Mouse (Mus musculus) embryo, embryonic 10 days (tissue): ENCODE measurements around the gene Plekha6.
"Not testable (repeated sequence)": the region's sequence is repeated elsewhere in the genome, so short reads cannot be mapped to it uniquely, and the experiment has no call there.

Experiments used
- DNase-seq: peaks from one replicate; pipeline ENCODE4 v3.0.0-alpha.2; 2015; ENCODE audit warnings: low spot score

Plekha6 gene

GRCm38 (mm10) chr1:133321267-133321925, 157.4 kb downstream of the Plekha6 start, which contains the start of gene Kiss1:
TSS of gene Kiss1 (plus strand) at chr1:133321875.
- no peak for DNase-seq

- no peak for DNase-seq
Measured at GRCm38 (mm10) chr1:133323333-133323732, 159.3 kb downstream of the Plekha6 start.

- no peak for DNase-seq
Measured at GRCm38 (mm10) chr1:133325951-133326350, 161.9 kb downstream of the Plekha6 start.

- DNase-seq = no peak
Measured at GRCm38 (mm10) chr1:133327094-133327493, 163.1 kb downstream of the Plekha6 start.

- DNase-seq = no peak
Measured at GRCm38 (mm10) chr1:133328299-133328795, 164.3 kb downstream of the Plekha6 start.

GRCm38 (mm10) chr1:133328896-133329637, 165.1 kb downstream of the Plekha6 start:
- peak; percentile 17 for DNase-seq

- DNase-seq = no peak
Measured at GRCm38 (mm10) chr1:133329638-133329964, 165.6 kb downstream of the Plekha6 start.

- DNase-seq = no peak
Measured at GRCm38 (mm10) chr1:133331142-133331541, 167.1 kb downstream of the Plekha6 start.

GRCm38 (mm10) chr1:133332656-133333430, 168.8 kb downstream of the Plekha6 start:
- DNase-seq = no peak

GRCm38 (mm10) chr1:133333937-133334336, 169.9 kb downstream of the Plekha6 start:
- DNase-seq = no peak

GRCm38 (mm10) chr1:133340403-133340802, 176.4 kb downstream of the Plekha6 start:
- DNase-seq = not testable (repeated sequence)

- DNase-seq = no peak
Measured at GRCm38 (mm10) chr1:133344357-133344756, 180.3 kb downstream of the Plekha6 start.

- DNase-seq = no peak
Measured at GRCm38 (mm10) chr1:133346531-133346930, 182.5 kb downstream of the Plekha6 start.

- no peak for DNase-seq
Measured at GRCm38 (mm10) chr1:133347226-133347625, 183.2 kb downstream of the Plekha6 start.

GRCm38 (mm10) chr1:133347693-133348520, 183.9 kb downstream of the Plekha6 start:
- DNase-seq = no peak

- DNase-seq = no peak
Measured at GRCm38 (mm10) chr1:133350210-133350609, 186.2 kb downstream of the Plekha6 start, which contains the start of gene Ren1. TSS of gene Ren1 (plus strand) at chr1:133350510.

GRCm38 (mm10) chr1:133351762-133352161, 187.8 kb downstream of the Plekha6 start:
- DNase-seq = no peak
